ENCODE assay signal across 7 mouse cellular contexts in the genomic region with DNA sequence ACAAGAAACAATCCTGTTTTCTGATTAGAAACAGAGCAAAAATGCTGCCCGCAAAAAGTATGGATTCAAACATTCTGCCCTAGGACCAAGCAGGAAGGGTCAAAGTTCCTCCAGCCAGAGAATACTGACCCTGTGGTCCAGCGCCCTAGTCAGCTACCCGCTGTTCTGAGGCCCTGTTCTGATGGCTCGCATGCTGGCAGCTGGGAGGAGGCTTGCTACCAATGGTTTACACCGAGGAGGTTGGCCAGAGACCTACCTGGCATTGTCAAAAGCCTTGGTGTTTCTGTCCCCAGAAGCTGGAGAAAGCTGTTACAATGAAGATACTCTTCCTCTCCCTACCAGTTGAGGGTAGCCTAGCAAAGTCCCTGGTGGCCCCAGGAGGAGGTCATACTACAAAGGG. TPM values are rescaled to one million over a fixed set of nuclear protein-coding genes. Genes with fewer than 3 reads are reported as not detected.
DNase-seq lines count a peak whose midpoint lies in the region; ATAC-seq and TF ChIP-seq lines count a peak whose summit lies in the region.

No protein-coding gene starts in this region.

- no peak for TF ChIP-seq POLR2A in myocyte (IDR thresholded peaks at IDR 0.05; ENCODE audit: insufficient read length, low read depth)

- peaks cover 86% of the 10 kb centered on the region for H3K4me1 ChIP-seq in forebrain, embryonic 12.5 days
- H3K4me1 ChIP-seq in intestine, embryonic 16.5 days (ENCODE audit: control insufficient read depth, insufficient read depth, low read length) = peaks cover 71% of the 10 kb centered on the region

- peak overlapping the region; percentile 91 for H3K4me2 ChIP-seq in forebrain, embryonic 12.5 days
- peak overlapping the region; percentile 85 for H3K4me2 ChIP-seq in intestine, embryonic 16.5 days (ENCODE audit: low read depth, low read length)
- peak overlapping the region; percentile 77 for H3K4me2 ChIP-seq in myocyte (ENCODE audit: low read depth)

- no peak overlapping the region for H3K9ac ChIP-seq in forebrain, embryonic 12.5 days
- H3K9ac ChIP-seq in intestine, embryonic 16.5 days (ENCODE audit: low read depth, low read length) = peak overlapping the region; percentile 96

- H3K27ac ChIP-seq in left cerebral cortex, adult 2 months = peak overlapping the region; percentile 80; the same call in 1 of the 2 replicates
- no peak overlapping the region for H3K27ac ChIP-seq in forebrain, embryonic 12.5 days
- no peak overlapping the region for H3K27ac ChIP-seq in intestine, embryonic 16.5 days (ENCODE audit: low read length)

- no peak for TF ChIP-seq CTCF in left cerebral cortex, adult 2 months (IDR thresholded peaks at IDR 0.05)

- H3K4me3 ChIP-seq in left cerebral cortex, adult 2 months = peak overlapping the region; percentile 92
- no peak overlapping the region for H3K4me3 ChIP-seq in forebrain, embryonic 12.5 days (replicated peaks)
- H3K4me3 ChIP-seq in intestine, embryonic 16.5 days (ENCODE audit: low read length) = 0 out of 2 replicates have a peak overlapping the region, but pooled peaks have one; percentile 3
- no peak overlapping the region for H3K4me3 ChIP-seq in myocyte

- WGBS in forebrain, embryonic 12.5 days = 75% methylated on average over 5 of the region's 5 CpGs
- WGBS in intestine, embryonic 16.5 days = 66% methylated on average over 5 of the region's 5 CpGs

- intact Hi-C loops in left cerebral cortex, adult 2 months (cut with DNase I) = loop anchor here (2.0 kb wide), 1 partner anchor 13 kb away; no protein-coding TSS in a partner anchor
- intact Hi-C loops in left cerebral cortex, postnatal 14 days (cut with DNase I) = no loop called here

- ATAC-seq in forebrain, embryonic 12.5 days (ENCODE audit: low FRiP score) = no peak
- no peak for ATAC-seq in intestine, embryonic 16.5 days

- H3K27me3 ChIP-seq in forebrain, embryonic 12.5 days = no peaks in the 10 kb centered on the region
- no peaks in the 10 kb centered on the region for H3K27me3 ChIP-seq in intestine, embryonic 16.5 days (replicated peaks; ENCODE audit: control insufficient read depth, insufficient read depth, low read length)
- no peaks in the 10 kb centered on the region for H3K27me3 ChIP-seq in myocyte (ENCODE audit: control insufficient read depth, insufficient read depth, insufficient read length)

- peaks cover 51% of the 10 kb centered on the region for H3K79me2 ChIP-seq in myocyte (ENCODE audit: control insufficient read depth, insufficient read depth)

- no peaks in the 10 kb centered on the region for H3K36me3 ChIP-seq in forebrain, embryonic 12.5 days (replicated peaks)
- no peaks in the 10 kb centered on the region for H3K36me3 ChIP-seq in intestine, embryonic 16.5 days (ENCODE audit: control insufficient read depth, insufficient read depth, low read length)
- H3K36me3 ChIP-seq in myocyte (ENCODE audit: control insufficient read depth, insufficient read depth) = no peaks in the 10 kb centered on the region

- no peaks in the 10 kb centered on the region for H3K9me3 ChIP-seq in forebrain, embryonic 12.5 days
- no peaks in the 10 kb centered on the region for H3K9me3 ChIP-seq in intestine, embryonic 16.5 days (ENCODE audit: control insufficient read depth, low read length)

- H3ac ChIP-seq in myocyte (ENCODE audit: control insufficient read depth, insufficient read length) = no peak overlapping the region

- no peak for DNase-seq in left cerebral cortex, adult 2 months (ENCODE audit: extremely low spot score in 1 of 2, low spot score in 2 of 2)
- no peak for DNase-seq in left cerebral cortex, postnatal 14 days (ENCODE audit: low spot score in 2 of 2)
- no peak for DNase-seq in gastrocnemius, adult 18-20 months (ENCODE audit: low spot score)
- no peak for DNase-seq in gastrocnemius, postnatal 4 days (ENCODE audit: low spot score in 2 of 2)

TF ChIP-seq in myocyte, 11 proteins besides CTCF, POLR2A, EP300 and RAD21:
- TF ChIP-seq TCF3 (IDR thresholded peaks at IDR 0.05; ENCODE audit: insufficient read length, low read depth) = no peak
- TF ChIP-seq SRF (IDR thresholded peaks at IDR 0.05; ENCODE audit: control insufficient read depth, insufficient read length, low read depth) = no peak
- no peak for TF ChIP-seq USF1 (IDR thresholded peaks at IDR 0.05; ENCODE audit: low read depth)
- no peak for TF ChIP-seq E2F4 (IDR thresholded peaks at IDR 0.05; ENCODE audit: insufficient read depth)
- no peak for TF ChIP-seq MYOG (IDR thresholded peaks at IDR 0.05; ENCODE audit: control insufficient read depth in 1 of 3, insufficient read depth in 1 of 3, insufficient read length in 2 of 3, low read depth in 2 of 3)
- TF ChIP-seq MYOD1 (IDR thresholded peaks at IDR 0.05; ENCODE audit: control insufficient read depth in 1 of 3, insufficient read length in 2 of 3, low read depth in 2 of 3) = no peak
- TF ChIP-seq TCF12 (IDR thresholded peaks at IDR 0.05; ENCODE audit: insufficient read depth, poor library complexity, severe bottlenecking) = no peak
- no peak for TF ChIP-seq MAX (IDR thresholded peaks at IDR 0.05; ENCODE audit: low read depth)
- no peak for TF ChIP-seq REST (IDR thresholded peaks at IDR 0.05; ENCODE audit: insufficient read depth, insufficient read length)
- TF ChIP-seq CEBPB (IDR thresholded peaks at IDR 0.05; ENCODE audit: insufficient read depth, poor library complexity, severe bottlenecking) = no peak
- no peak for TF ChIP-seq POLR2AphosphoS2 (IDR thresholded peaks at IDR 0.05; ENCODE audit: insufficient read length, low read depth)

RNA-seq across cellular contexts. Expression of gene Smad3, which starts 3.8 kb away (rescaled TPM):
- 10 to 100 TPM; 60.0 to 69.0 TPM for total RNA-seq in left cerebral cortex, adult 2 months (2021)
- total RNA-seq in left cerebral cortex, postnatal 14 days (2021) = 10 to 100 TPM; 36.9 to 38.3 TPM
- 23.1 and 23.6 TPM in 2 replicates for polyA plus RNA-seq in forebrain, embryonic 12.5 days (2016; fragmentation: Nextera tagmentation; extraction: Ambion mirVana)
- 10.9 and 11.8 TPM in 2 replicates for polyA plus RNA-seq in intestine, embryonic 16.5 days (2015; fragmentation: Nextera tagmentation; extraction: Ambion mirVana)
- 25.5 TPM for polyA plus RNA-seq in myocyte (2012; fragmentation: generic; extraction: Trizol)
- 10 to 100 TPM; 56.8 to 76.4 TPM for total RNA-seq in gastrocnemius, adult 18-20 months (2021)
- total RNA-seq in gastrocnemius, postnatal 4 days (2021) = 10 to 100 TPM; 42.9 to 44.6 TPM

Comparison
In these comparisons a context has a peak if more than half of its experiments do, and no peak if none do; other contexts are left out.
1. H3K4me3 ChIP-seq: peak in left cerebral cortex, adult 2 months (single experiment) and intestine, embryonic 16.5 days (single experiment); none in forebrain, embryonic 12.5 days (single experiment) and myocyte (single experiment).
2. Peak in every context shown above with its lines, with median percentiles within 50 percentile points of each other: H3K4me2 ChIP-seq.